Mouse (Mus musculus) liver, postnatal 0 days (tissue): ENCODE measurements around the gene Mrgpra6. TPM values are rescaled to one million over a fixed set of nuclear protein-coding genes. Genes with fewer than 3 reads are reported as not detected.

Source experiments
- ATAC-seq: fragments of 200-750 bp; cut with Nextera tagmentation; 2 replicates; pipeline ENCODE4 v1.8.0; 2017; ENCODE audit warnings: mild to moderate bottlenecking, moderate library complexity
- DNase-seq: peaks from one replicate; pipeline ENCODE4 v3.0.0-alpha.2; 2016
- H3K27ac ChIP-seq: fragments of 300-500 bp; sonication (generic); 2 replicates; pipeline ENCODE4 v1.5.1; 2014; ENCODE audit warnings: antibody characterized with exemption, moderate library complexity, mild to moderate bottlenecking, low read depth
- H3K27me3 ChIP-seq: fragments of 300-500 bp; sonication (generic); 2 replicates; pipeline ENCODE4 v1.6.1; 2014; ENCODE audit warnings: low read length, control low read depth, mixed read lengths; ENCODE audit not compliant: insufficient read depth
- H3K36me3 ChIP-seq: fragments of 300-500 bp; sonication (generic); replicated peaks from 2 replicates; pipeline ENCODE4 v1.6.1; 2014; ENCODE audit warnings: mild to moderate bottlenecking, control low read depth, low read length, moderate library complexity, mixed read lengths; ENCODE audit not compliant: insufficient read depth
- H3K4me1 ChIP-seq: fragments of 300-500 bp; sonication (generic); 2 replicates; pipeline ENCODE4 v1.6.1; 2014; ENCODE audit warnings: antibody characterized with exemption, mild to moderate bottlenecking, control low read depth; ENCODE audit not compliant: insufficient read depth
- H3K4me2 ChIP-seq: fragments of 300-500 bp; sonication (generic); 2 replicates; pipeline ENCODE4 v1.6.1; 2014; ENCODE audit warnings: low read depth, mild to moderate bottlenecking, low read length, moderate library complexity, mixed read lengths
- H3K4me3 ChIP-seq: fragments of 300-500 bp; sonication (generic); 2 replicates; pipeline ENCODE4 v1.5.1; 2014; ENCODE audit warnings: low read depth, low read length
- H3K9ac ChIP-seq: fragments of 300-500 bp; sonication (generic); replicated peaks from 2 replicates; pipeline ENCODE4 v1.6.1; 2014; ENCODE audit warnings: mild to moderate bottlenecking, moderate library complexity
- H3K9me3 ChIP-seq: fragments of 300-500 bp; sonication (generic); 2 replicates; pipeline ENCODE4 v1.6.1; 2016; ENCODE audit warnings: mild to moderate bottlenecking, control low read depth, low read length, mixed read lengths
- CTCF ChIP-seq: sonication (generic); IDR thresholded peaks from 2 replicates; pipeline ENCODE4 v1.5.1; 2016; ENCODE audit warnings: antibody characterized with exemption, low read depth
- EP300 ChIP-seq: IDR thresholded peaks from 2 replicates; pipeline ENCODE4 v1.6.1; 2016; ENCODE audit warnings: antibody characterized with exemption, low read depth, mild to moderate bottlenecking
- WGBS: fragments of 180-500 bp; shearing (Covaris S2); extraction: QIAGEN DNeasy Blood & Tissue Kit; methylation state at CpG from one replicate; pipeline ENCODE4 v1.1.7; 2014; ENCODE audit not compliant: insufficient replicate concordance; 5-methylcytosine and 5-hydroxymethylcytosine counted together
- polyA plus RNA-seq: library from polyadenylated mRNA; unstranded; fragments of >200 nt; fragmentation: Nextera tagmentation; extraction: Ambion mirVana; gene quantifications from 2 replicates; pipeline ENCODE4 v1.2.1, GENCODE M21; 2015

Mrgpra6 gene
- polyA plus RNA-seq, 1 experiment from 2014 or later: not detected

DNA sequence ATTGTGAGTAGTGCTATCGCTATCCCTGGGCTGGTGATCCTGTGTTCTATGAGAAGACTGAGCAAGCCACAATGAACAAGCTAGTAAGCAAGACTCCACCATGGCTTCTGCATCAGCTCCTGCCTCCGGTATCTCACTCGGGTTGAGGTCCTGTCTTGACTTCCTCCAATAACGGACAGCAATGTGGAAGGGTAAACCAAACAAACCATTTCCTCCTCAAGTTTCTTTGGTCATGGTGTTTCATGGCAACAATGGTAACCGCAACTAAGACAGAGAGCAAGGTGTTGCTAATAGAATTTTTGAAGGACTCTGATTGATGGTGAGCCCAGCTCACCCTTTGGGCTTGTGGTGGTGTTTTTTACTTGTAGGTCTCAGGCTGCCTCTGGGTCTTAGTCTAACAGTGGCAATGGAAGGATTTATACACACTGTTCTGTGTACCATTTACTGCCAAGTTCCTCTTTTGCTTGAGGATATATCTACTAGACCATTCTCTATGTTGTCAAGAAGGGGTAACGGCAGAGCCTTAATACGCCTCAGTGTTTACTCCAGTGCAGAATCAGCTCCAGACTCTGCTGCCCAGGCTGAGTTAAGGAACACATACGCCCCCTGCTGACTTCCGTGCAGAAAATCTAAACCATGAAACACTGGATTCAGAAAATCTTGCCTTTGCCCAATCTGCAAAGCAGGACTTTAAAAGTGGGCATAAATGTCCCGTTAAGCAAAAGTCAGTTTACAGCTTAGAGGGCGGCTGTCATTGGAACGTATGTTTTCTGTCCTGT lies 58.5 kb downstream of the Mrgpra6 start:
- H3K4me3 ChIP-seq: no peak overlapping the region
- WGBS: 35% methylated on average over 12 of the region's 12 CpGs
- TF ChIP-seq EP300 (no peak), CTCF (peak; percentile 57)
- no peaks in the 10 kb centered on the region for H3K27me3 ChIP-seq
- H3K4me1 ChIP-seq: no peaks in the 10 kb centered on the region
- no peaks in the 10 kb centered on the region for H3K9me3 ChIP-seq
- DNase-seq: peak; percentile 37
- no peak overlapping the region for H3K9ac ChIP-seq
- H3K4me2 ChIP-seq: no peak overlapping the region
- no peak overlapping the region for H3K27ac ChIP-seq
- no peak for ATAC-seq
- H3K36me3 ChIP-seq: no peaks in the 10 kb centered on the region

DNA sequence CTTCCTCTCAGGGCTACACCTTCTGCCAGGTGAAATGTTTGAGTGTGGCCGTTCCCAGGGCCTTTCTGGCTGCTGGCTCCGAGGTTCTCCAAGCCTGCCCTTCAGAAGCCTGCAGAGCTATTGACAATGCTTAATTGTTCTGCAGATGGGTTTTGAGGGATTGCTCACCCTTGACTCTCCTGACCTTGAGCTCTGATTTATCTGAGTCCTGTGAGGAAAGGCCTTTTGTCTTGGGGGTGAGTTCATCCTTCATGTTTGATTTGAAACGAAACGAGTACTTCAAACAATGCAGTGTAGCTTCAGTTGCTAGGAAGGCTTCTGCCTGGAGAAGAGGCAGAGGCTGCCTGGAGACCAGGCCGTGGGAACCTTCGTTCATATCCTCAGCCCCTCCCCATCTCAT lies 60.4 kb downstream of the Mrgpra6 start:
- Histone ChIP-seq H3K9me3 (no peaks in the 10 kb centered on the region), H3K4me1 (no peaks in the 10 kb centered on the region), H3K36me3 (no peaks in the 10 kb centered on the region), H3K27ac (no peak overlapping the region), H3K9ac (no peak overlapping the region), H3K4me3 (no peak overlapping the region), H3K27me3 (no peaks in the 10 kb centered on the region), H3K4me2 (no peak overlapping the region)
- ATAC-seq (no peak), DNase-seq (no peak)
- no peak for TF ChIP-seq CTCF
- whole genome bisulfite sequencing: 32% methylated on average over 6 of the region's 6 CpGs

DNA sequence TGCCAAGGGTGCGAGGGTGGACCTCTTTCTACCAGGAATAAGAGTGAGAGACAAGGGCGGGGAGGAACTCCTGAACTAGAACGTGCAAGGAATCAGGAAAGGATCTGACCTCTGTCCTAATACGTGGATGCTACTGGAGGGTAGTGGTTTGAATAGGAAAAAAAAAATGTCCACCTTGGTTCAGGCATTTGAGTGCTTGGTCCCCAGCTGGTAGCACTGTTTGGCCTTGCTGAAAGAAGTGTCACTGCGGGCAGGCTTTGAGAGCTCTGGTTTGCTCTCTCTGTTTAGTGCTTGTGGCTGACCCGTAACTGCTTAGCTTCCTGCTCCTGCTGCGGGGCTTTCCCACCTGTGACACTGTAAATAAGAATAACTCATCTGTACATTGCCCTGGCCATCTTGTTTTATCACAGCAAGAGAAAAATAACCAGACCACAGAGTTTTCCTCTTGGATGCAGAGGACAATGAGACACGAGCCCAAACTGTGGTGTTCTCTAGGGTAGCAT lies 64.8 kb downstream of the Mrgpra6 start:
- no peak for TF ChIP-seq CTCF
- no peak for TF ChIP-seq EP300
- H3K27ac ChIP-seq: no peak overlapping the region
- 66% methylated on average over 8 of the region's 8 CpGs for WGBS

More for the DNA sequence above, 64.8 kb downstream of the Mrgpra6 start:
- H3K4me3 ChIP-seq: no peak overlapping the region
- no peaks in the 10 kb centered on the region for H3K4me1 ChIP-seq
- no peak overlapping the region for H3K9ac ChIP-seq
- DNase-seq (no peak), ATAC-seq (no peak)
- H3K36me3 ChIP-seq: no peaks in the 10 kb centered on the region
- H3K27me3 ChIP-seq: no peaks in the 10 kb centered on the region
- no peaks in the 10 kb centered on the region for H3K9me3 ChIP-seq
- H3K4me2 ChIP-seq: no peak overlapping the region

Other genes starting within 250 kb of the Mrgpra6 start
- 2.6 and 3.2 TPM in 2 replicates for gene Uevld, start 246.4 kb downstream of the Mrgpra6 start, polyA plus RNA-seq
- gene Gm9999, start 221.3 kb downstream of the Mrgpra6 start, polyA plus RNA-seq: not detected in 2 replicates
- gene Spty2d1, start 196.5 kb downstream of the Mrgpra6 start, polyA plus RNA-seq: 6.0 and 6.4 TPM in 2 replicates
- gene Tmem86a, start 154.3 kb downstream of the Mrgpra6 start, polyA plus RNA-seq: 35.6 and 42.0 TPM in 2 replicates
- gene Ptpn5, start 71.2 kb downstream of the Mrgpra6 start, polyA plus RNA-seq: not detected in 2 replicates
- gene Mrgpra9, start 47.9 kb upstream of the Mrgpra6 start, polyA plus RNA-seq: not detected in 2 replicates
- not detected in 2 replicates for gene Mrgpra1, start 149.3 kb upstream of the Mrgpra6 start, polyA plus RNA-seq
- gene Mrgpra2a, start 247.2 kb upstream of the Mrgpra6 start, polyA plus RNA-seq: 1.2 and 1.4 TPM in 2 replicates